Mouse (Mus musculus): Measurements from ENCODE around the gene Pnrc2. TPM values are rescaled to one million over a fixed set of nuclear protein-coding genes. Genes with fewer than 3 reads are reported as not detected.

The Pnrc2 gene
- total RNA-seq, 2 experiments from 2014 or later: 57.7 to 67.0 TPM

DNA sequence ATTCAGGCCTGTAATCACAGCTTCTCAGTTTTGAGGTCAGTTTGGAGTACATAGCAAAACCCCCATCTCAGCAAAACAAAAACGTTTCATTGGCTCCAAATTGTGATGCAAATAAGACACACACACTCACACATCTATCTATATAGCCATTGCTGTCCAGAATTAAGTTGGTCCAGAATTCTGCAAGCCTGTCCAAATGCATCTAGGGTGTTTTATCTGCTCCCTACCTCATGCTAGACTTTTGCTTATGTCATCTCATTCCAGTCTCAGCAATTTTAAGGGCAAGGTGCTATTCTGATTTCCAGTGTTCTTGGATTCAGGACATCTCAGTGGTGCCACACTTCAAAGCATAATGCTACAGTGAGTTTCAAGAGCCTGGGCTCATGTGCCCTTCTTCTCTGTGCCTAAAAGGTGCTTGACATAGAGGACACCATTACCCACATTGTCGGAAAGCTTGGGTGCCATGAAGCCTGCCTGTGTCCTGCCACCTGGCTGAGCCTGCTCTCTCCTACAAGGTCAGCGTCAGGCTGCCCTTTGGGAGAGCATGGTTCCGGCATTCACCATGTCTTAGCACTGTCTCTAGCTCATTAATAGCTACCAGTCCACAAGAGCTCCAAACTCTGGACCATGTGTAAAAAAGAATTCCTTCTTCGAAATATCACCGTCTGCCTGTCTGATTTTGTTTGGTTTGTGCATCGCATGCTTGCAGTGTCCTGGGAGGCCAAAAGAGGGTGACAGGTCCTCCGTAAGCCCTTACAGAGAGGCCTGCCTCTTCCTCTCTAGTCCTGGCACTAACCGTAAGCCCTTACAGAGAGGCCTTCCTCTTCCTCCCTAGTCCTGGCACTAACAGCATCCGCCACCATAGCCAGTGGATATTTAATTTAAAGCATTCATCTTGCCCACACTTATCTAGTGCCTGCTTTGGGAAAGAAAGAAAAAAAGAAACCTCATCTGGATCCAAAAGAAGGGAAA, 1.2 kb upstream of the Pnrc2 start:
- no peak for DNase-seq (ENCODE audit: low spot score)
- intact Hi-C loops (cut with DNase I): loop anchor here (5.0 to 10.0 kb wide), 2 partner anchors 53 to 170 kb away; no protein-coding TSS in a partner anchor

GRCm38 (mm10) chr4:135872589-135873391, 860 bp downstream of the Pnrc2 start:
- intact Hi-C loops (cut with DNase I): loop anchor here (1.0 to 10.0 kb wide), 2 partner anchors 16 to 168 kb away; no protein-coding TSS in a partner anchor
- no peak for DNase-seq (ENCODE audit: low spot score)

DNA sequence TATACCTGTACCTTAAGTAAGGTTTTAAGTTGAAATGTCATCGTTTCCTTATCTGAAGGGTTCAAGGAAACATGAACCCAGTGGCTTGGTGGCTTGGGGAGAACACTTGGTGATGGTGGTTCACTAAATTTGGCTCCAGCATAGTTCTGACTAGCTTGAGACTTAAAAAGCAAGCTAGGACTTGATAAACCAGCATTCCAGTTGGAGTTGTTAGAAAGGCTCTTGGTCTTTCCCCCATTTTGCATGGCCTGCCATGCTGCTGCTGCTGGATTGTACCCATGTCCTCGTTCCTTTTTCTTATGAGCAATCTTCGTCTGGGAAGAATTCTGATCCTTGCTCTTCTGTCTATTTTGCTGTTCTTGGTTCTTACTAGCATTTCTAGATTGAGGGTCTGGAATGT, 1.6 kb downstream of the Pnrc2 start:
- no peak for DNase-seq (ENCODE audit: low spot score)
- intact Hi-C loops (cut with DNase I): loop anchor here (10.0 kb wide), 1 partner anchor 167 kb away; no protein-coding TSS in a partner anchor

DNA sequence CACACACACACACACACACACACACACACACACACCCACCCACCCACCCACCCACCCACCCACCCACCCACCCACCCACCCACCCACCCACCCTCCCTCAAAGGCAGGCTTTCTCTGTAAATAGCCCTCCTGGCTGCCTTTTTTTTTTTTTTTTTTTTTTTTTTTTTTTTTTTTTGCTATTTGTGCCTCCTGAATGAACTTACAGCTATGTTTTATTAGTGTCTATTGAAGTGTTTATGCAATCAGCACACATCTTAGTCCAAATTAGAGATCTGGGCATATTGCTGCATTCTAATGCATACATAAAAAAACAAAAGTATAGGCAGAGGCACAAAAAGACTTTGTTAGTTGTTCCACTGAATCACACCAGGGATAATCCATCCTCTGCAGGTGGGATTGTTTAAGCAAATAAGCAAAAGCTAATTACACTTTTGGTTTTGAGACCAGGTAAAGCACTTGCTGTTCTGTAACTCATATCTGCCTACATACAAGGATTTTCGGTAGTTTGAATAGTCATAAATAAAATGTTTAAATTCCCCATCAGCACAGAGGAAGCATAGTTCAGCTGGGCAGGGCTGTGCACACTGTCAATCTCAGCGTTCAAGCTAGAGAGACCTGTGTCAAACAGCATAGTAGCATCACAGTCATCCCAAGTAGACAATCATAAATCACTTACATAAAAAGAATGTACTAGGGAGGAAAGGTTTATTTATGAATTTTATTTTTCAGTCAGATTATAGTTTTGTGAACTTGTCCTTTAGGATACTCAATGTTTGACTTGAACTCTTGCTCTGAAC, 3.2 kb downstream of the Pnrc2 start:
- no peak for DNase-seq (ENCODE audit: low spot score)
- intact Hi-C loops (cut with DNase I): loop anchor here (10.0 kb wide), 1 partner anchor 166 kb away; no protein-coding TSS in a partner anchor

GRCm38 (mm10) chr4:135868996-135869395, 4.7 kb downstream of the Pnrc2 start:
- intact Hi-C loops (cut with DNase I): no loop called here
- no peak for DNase-seq (ENCODE audit: low spot score)

DNA sequence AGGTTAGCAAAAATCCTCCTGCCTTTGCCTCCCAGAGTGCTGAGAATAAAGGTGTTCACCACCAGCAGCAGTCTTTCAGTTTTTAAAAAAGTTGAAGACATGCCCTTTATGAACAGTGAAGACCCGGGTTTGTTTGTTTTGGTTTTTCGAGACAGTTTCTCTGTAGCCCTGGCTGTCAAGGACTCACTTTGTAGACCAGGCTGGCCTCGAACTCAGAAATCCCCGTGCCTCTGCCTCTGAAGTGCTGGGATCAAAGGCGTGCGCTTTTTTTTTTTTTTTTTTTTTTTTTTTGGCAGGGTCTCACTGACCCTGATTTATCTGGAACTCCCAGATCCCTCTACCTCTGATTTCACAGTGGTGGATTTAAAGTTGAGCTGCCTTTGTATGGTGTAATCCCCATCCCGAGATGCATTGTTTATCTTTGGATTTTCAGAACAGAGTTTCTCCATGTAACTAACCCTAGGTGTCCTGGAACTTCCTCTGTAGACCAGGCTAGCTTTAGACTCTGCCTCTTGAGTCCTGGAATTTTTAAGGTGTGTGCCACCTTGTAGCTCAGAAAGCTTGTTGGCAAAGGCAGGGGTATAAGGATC, 16.0 kb downstream of the Pnrc2 start:
- intact Hi-C loops (cut with DNase I): no loop called here

DNA sequence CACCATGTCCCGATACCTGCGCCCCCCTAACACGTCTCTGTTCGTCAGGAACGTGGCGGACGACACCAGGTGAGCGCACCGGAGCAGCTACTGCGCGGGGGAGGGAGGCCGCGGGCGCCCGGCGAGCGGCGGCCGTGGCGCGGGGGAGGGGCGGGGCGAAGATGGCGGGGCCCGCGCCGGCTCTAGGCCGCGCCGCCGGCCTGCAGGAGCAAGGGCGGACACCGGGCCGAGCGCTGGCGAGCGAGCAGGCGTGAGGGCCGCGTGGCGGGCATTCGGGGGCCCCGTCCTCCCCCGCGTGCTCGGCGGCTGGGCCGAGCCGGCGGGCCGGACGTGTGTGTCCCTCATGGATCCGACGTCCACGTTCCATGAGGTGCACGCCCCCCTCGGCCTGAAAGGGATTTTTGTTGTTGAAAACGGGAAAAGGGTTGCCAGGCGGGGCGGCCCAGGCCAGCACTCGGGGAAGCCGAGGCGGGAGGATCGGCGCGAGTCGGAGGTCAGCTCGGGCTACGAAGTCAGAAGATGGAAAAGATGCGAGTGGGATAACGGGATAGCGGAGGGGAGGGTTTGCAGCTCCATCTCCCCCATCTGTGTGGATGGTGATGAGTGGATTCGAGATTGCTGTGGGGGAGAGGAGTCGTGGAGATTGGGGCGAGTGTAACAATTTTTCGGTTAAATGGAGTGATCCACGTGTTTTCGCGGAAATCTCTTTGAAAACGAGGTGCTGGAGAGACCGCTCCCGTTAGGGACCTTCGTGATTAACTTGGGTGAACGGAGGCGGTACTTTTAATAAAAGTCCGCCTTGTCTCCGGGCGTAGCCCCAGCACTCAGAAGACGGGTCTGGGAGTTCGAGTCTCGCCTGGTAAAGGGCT, 17.2 kb downstream of the Pnrc2 start:
- intact Hi-C loops (cut with DNase I): loop anchor here (1.0 kb wide), 1 partner anchor 17 kb away; the partner anchor contains the start of gene Pnrc2
- peak; percentile 53 for DNase-seq (ENCODE audit: low spot score)

More for the DNA sequence above, 16.0 kb downstream of the Pnrc2 start:
- no peak for DNase-seq (ENCODE audit: low spot score)

DNA sequence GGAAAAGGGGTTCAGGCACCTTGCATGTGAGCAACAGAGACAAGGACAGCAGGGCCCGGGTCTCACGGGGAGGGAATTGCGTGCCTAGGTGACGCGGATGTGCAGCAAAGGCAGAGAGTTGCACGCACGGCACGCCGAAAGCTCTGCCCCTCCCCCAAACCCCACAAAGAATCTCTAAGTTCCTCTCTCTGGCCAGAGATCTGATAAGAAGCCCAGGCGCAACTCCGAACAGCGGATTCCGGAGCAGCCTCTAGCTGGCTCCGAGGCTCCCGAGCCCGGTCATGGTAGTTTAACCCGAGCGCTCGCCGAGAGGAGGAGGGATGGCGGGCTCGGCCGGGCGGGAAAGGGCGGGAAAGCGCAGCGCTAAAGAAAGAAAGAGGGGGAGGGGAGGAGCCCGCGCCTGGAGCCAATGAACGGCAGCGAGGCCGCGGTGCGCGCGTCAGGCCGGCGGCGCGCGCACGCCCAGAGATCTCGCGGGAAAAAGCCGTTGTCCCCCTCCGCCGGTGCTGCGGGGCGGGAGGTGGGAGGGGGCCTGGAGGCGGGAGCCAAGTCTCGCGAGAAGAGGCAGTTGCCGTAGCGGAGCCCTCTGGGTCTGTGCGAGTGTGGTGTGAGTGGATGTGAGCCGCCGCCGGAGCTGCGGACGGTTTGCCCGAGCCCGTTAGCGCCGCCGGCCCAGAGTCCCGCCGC, 18.0 kb downstream of the Pnrc2 start, which contains the start of gene Srsf10:
TSS of gene Srsf10 (plus strand) at position 212 of the 687 bp plus-strand sequence.
- intact Hi-C loops (cut with DNase I): loop anchor here (1.0 kb wide), 1 partner anchor 18 kb away; the partner anchor contains the start of gene Pnrc2
- DNase-seq (ENCODE audit: low spot score): peak; percentile 91

DNA sequence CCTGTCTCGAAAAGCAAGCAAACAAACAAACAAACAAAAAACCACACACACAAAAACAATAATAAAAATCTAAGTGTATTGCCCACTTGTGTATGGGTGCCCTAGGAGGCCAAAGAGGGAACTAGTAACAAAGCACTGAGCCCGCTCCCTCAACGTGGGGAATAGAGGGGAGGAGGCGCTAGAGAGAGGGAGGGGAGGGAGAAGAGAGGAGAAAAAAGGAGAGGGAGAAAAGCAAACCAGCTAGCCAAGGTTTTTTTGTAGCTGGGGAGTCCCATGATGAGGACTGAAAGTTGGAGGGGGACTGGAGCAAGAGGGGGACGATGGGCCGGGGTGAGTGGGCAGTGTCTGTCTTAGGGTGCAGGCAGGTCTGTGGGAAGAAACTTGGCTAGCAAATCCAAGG, 18.6 kb downstream of the Pnrc2 start:
- intact Hi-C loops (cut with DNase I): no loop called here
- no peak for DNase-seq (ENCODE audit: low spot score)

DNA sequence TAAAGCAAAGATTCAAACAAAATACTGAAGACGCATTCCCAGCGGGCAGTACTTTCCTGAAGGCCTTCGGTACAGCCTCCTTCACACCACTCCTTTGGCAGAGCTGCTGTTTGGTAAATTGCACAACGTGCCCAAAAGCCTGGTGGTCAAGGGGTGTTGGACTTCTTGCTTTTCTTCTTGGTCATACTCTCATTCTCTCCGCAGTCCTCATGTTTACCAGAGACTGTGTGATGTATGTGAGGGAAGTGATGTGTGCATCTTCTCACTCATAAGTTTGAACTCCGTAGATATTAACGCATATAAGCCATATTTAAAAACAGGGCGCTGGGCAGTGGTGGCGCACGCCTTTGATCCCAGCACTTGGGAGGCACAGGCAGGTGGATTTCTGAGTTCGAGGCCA, 19.0 kb downstream of the Pnrc2 start:
- DNase-seq (ENCODE audit: low spot score): no peak
- intact Hi-C loops (cut with DNase I): no loop called here

GRCm38 (mm10) chr4:135853987-135854546, 19.6 kb downstream of the Pnrc2 start:
- DNase-seq (ENCODE audit: low spot score): no peak
- intact Hi-C loops (cut with DNase I): no loop called here

DNA sequence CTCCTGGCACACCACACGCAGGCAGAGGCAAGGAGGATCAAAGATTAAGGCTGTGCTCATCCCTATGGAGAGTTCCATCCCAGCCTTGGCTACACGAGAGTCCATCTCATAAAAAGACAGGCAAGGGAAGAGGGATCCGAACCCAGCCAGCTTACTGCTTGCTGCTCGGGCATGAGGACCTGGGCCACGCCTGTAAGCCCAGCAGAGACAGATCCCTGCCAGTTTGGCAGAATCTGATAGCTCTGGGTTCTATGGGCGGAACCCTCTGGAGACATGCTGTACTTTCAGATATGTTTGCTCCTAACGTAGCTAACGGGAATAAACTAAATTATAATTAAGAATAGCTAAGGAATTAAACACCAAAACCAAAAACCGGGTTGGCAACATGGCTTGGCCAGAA, 21.7 kb downstream of the Pnrc2 start:
- intact Hi-C loops (cut with DNase I): no loop called here
- no peak for DNase-seq (ENCODE audit: low spot score)

DNA sequence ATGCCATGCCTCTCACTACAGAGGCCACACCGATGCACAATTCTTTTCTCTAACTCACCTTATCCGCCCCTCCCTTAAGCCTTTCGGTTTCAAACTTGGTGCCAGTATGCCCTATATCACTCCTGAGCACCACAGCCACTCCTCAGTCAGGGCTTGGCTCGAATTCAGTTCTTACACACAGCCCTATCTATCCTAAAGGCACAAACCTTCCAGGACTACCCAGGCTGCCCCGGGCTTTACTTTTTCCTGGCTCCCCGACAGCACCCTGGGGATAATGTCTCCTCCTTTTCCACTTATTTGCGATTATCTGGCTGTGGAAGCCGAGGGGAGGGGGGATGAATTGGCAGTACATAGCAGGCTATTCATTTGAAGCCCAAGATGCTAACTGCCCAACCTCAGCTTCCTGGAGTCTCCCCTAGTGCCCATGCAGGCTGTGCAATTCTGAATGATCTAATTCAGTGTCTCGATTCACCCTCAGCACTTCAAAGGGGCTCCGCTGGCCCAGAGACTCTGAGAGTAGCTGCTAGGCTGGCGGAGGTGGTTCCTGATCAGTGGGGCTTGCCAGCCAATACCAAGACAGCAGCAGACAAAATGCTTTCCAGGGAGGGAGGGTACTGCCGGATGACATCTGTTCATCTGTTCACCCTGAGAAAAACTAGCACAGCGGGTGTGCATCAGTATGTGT, 23.1 kb downstream of the Pnrc2 start:
- intact Hi-C loops (cut with DNase I): no loop called here

GRCm38 (mm10) chr4:135847581-135847980, 26.1 kb downstream of the Pnrc2 start:
- intact Hi-C loops (cut with DNase I): no loop called here
- DNase-seq (ENCODE audit: low spot score): no peak

More for the DNA sequence above, 23.1 kb downstream of the Pnrc2 start:
- DNase-seq (ENCODE audit: low spot score): no peak

DNA sequence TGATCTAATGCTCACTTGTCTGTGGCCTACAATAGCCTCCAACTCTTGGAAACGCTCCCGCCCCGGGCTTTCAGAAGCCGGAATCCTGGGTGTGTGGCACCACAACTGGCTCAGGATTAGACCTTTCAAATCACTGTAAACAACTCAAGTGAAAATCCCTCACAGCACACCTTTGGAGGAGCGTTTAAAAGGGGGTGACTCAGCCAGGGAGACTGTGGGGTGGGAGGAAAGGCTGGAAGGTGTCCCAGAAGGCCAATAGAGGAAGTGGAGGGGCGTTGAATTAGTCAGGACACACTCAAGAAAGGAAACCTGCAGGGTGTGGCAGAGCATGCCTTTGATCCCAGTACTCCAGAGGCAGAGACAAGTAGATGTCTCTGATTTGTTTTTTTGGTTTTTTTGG, 29.2 kb downstream of the Pnrc2 start:
- no peak for DNase-seq (ENCODE audit: low spot score)
- intact Hi-C loops (cut with DNase I): no loop called here

GRCm38 (mm10) chr4:135839293-135840011, 34.2 kb downstream of the Pnrc2 start:
- no peak for DNase-seq (ENCODE audit: low spot score)
- intact Hi-C loops (cut with DNase I): loop anchor here (5.0 kb wide), 1 partner anchor 37 kb away; no protein-coding TSS in a partner anchor

Data from heart, postnatal 25 days (tissue).